Mouse (Mus musculus) MEL (cell line): Measurements from ENCODE around the gene Ndufs4. TPM values are rescaled to one million over a fixed set of nuclear protein-coding genes. Genes with fewer than 3 reads are reported as not detected.

Experiments used
- DNase-seq: peaks from one replicate; pipeline ENCODE4 v3.0.0; 2011; ENCODE audit warnings: low read depth, low spot score
- H3K27ac ChIP-seq: 2 replicates; pipeline ENCODE4 v1.5.1; 2012; ENCODE audit warnings: low read depth, mild to moderate bottlenecking, control low read depth, low read length, moderate library complexity; ENCODE audit not compliant: control insufficient read depth
- H3K27me3 ChIP-seq, 2 experiments: fragments of 150-350 bp in 1 of 2; sonication (generic) in 1 of 2; 2 replicates each; pipeline ENCODE4 v1.6.1; 2012; ENCODE audit warnings: low read length in 2 of 2, mild to moderate bottlenecking in 2 of 2, improper control_type of control experiment in 1 of 2, moderate library complexity in 1 of 2; ENCODE audit not compliant: insufficient read depth in 2 of 2, control insufficient read depth in 1 of 2
- H3K36me3 ChIP-seq, 2 experiments: 2 replicates each; pipeline ENCODE4 v1.6.1; 2012 to 2014; ENCODE audit warnings: low read length in 2 of 2, improper control_type of control experiment in 1 of 2, inconsistent platforms in 1 of 2, mild to moderate bottlenecking in 1 of 2; ENCODE audit not compliant: insufficient read depth in 2 of 2, control insufficient read depth in 1 of 2
- H3K4me1 ChIP-seq, 2 experiments: fragments of 150-350 bp in 1 of 2; sonication (generic) in 1 of 2; 2 replicates each; pipeline ENCODE4 v1.6.1; 2012; ENCODE audit warnings: low read length in 2 of 2, improper control_type of control experiment in 1 of 2, mild to moderate bottlenecking in 1 of 2; ENCODE audit not compliant: insufficient read depth in 2 of 2, control insufficient read depth in 1 of 2
- H3K4me3 ChIP-seq, 2 experiments: fragments of 150-350 bp in 1 of 2; sonication (generic) in 1 of 2; 2 replicates each; pipeline ENCODE4 v1.5.1; 2012; ENCODE audit warnings: low read depth in 2 of 2, low read length in 2 of 2, mild to moderate bottlenecking in 2 of 2, moderate library complexity in 2 of 2, control low read depth in 1 of 2, improper control_type of control experiment in 1 of 2; ENCODE audit not compliant: control insufficient read depth in 1 of 2, insufficient read depth in 1 of 2
- H3K79me2 ChIP-seq: 2 replicates; pipeline ENCODE4 v1.6.1; 2012; ENCODE audit warnings: mild to moderate bottlenecking, low read length, moderate library complexity; ENCODE audit not compliant: control insufficient read depth, poor library complexity, insufficient read depth
- H3K9ac ChIP-seq: 2 replicates; pipeline ENCODE4 v1.6.1; 2012; ENCODE audit warnings: low read depth, mild to moderate bottlenecking, control low read depth, low read length, moderate library complexity; ENCODE audit not compliant: control insufficient read depth, poor library complexity, severe bottlenecking
- H3K9me3 ChIP-seq: fragments of 150-350 bp; sonication (generic); replicated peaks from 2 replicates; pipeline ENCODE4 v1.6.1; 2012; ENCODE audit warnings: mild to moderate bottlenecking, low read length, improper control_type of control experiment, moderate library complexity; ENCODE audit not compliant: insufficient read depth
- BHLHE40 ChIP-seq: IDR thresholded peaks from 2 replicates; pipeline ENCODE4 v1.6.1; 2012; ENCODE audit warnings: low read depth, mild to moderate bottlenecking, inconsistent platforms, low read length, improper control_type of control experiment, borderline replicate concordance
- CTCF ChIP-seq, 3 experiments: IDR thresholded peaks in 2 of 3; conservative IDR thresholded peaks in 1 of 3; 2 replicates each; pipeline ENCODE4 v1.5.1; 2011 to 2012; ENCODE audit warnings: low read length in 3 of 3, low read depth in 2 of 3, mild to moderate bottlenecking in 2 of 3, improper control_type of control experiment in 1 of 3, inconsistent platforms in 1 of 3, mixed read lengths in 1 of 3, moderate library complexity in 1 of 3; ENCODE audit not compliant: control insufficient read depth in 1 of 3, insufficient read depth in 1 of 3, poor library complexity in 1 of 3, severe bottlenecking in 1 of 3
- E2F4 ChIP-seq: IDR thresholded peaks from 2 replicates; pipeline ENCODE4 v1.6.1; 2011; ENCODE audit warnings: low read depth, low read length, improper control_type of control experiment, borderline replicate concordance
- ELF1 ChIP-seq: IDR thresholded peaks from 2 replicates; pipeline ENCODE4 v1.6.1; 2014; ENCODE audit warnings: low read depth, mild to moderate bottlenecking, inconsistent platforms, low read length, improper control_type of control experiment, moderate library complexity
- EP300 ChIP-seq, 2 experiments: IDR thresholded peaks; 2 replicates each; pipeline ENCODE4 v1.6.1; 2011; ENCODE audit warnings: improper control_type of control experiment in 2 of 2, low read length in 2 of 2, low read depth in 1 of 2, mild to moderate bottlenecking in 1 of 2
- ETS1 ChIP-seq: IDR thresholded peaks from 2 replicates; pipeline ENCODE4 v1.6.1; 2012; ENCODE audit warnings: low read depth, mild to moderate bottlenecking, inconsistent platforms, low read length, improper control_type of control experiment, moderate library complexity
- MAZ ChIP-seq: IDR thresholded peaks from 2 replicates; pipeline ENCODE4 v1.6.1; 2012; ENCODE audit warnings: low read depth, mild to moderate bottlenecking, inconsistent platforms, low read length, improper control_type of control experiment
- MYB ChIP-seq: IDR thresholded peaks from 2 replicates; pipeline ENCODE4 v1.6.1; 2011; ENCODE audit warnings: mild to moderate bottlenecking, low read depth, low read length, improper control_type of control experiment
- NRF1 ChIP-seq: IDR thresholded peaks from 2 replicates; pipeline ENCODE4 v1.6.1; 2014; ENCODE audit warnings: low read depth, mild to moderate bottlenecking, inconsistent platforms, low read length, improper control_type of control experiment, moderate library complexity; ENCODE audit not compliant: poor library complexity, insufficient read depth, severe bottlenecking
- POLR2A ChIP-seq, 2 experiments: IDR thresholded peaks; 2 replicates each; pipeline ENCODE4 v1.6.1; 2011 to 2012; ENCODE audit warnings: low read length in 2 of 2, mild to moderate bottlenecking in 2 of 2, control low read depth in 1 of 2, improper control_type of control experiment in 1 of 2, low read depth in 1 of 2, moderate library complexity in 1 of 2; ENCODE audit not compliant: control insufficient read depth in 1 of 2, insufficient read depth in 1 of 2, poor library complexity in 1 of 2
- POLR2AphosphoS2 ChIP-seq: IDR thresholded peaks from 2 replicates; pipeline ENCODE4 v1.6.1; 2011; ENCODE audit warnings: low read length, improper control_type of control experiment
- SIN3A ChIP-seq: IDR thresholded peaks from 2 replicates; pipeline ENCODE4 v1.6.1; 2012; ENCODE audit warnings: low read length, improper control_type of control experiment, inconsistent platforms
- SMC3 ChIP-seq: IDR thresholded peaks from 2 replicates; pipeline ENCODE4 v1.6.1; 2011; ENCODE audit warnings: low read depth, low read length, improper control_type of control experiment
- TAL1 ChIP-seq: IDR thresholded peaks from 2 replicates; pipeline ENCODE4 v1.6.1; 2012; ENCODE audit warnings: mild to moderate bottlenecking, inconsistent platforms, low read length, moderate library complexity, mixed read lengths
- USF1 ChIP-seq: IDR thresholded peaks from 2 replicates; pipeline ENCODE4 v1.6.1; 2014; ENCODE audit warnings: low read depth, mild to moderate bottlenecking, inconsistent platforms, low read length, improper control_type of control experiment, moderate library complexity
- USF2 ChIP-seq, 2 experiments: IDR thresholded peaks; 2 replicates each; pipeline ENCODE4 v1.6.1; 2011 to 2012; ENCODE audit warnings: improper control_type of control experiment in 2 of 2, low read length in 2 of 2, borderline replicate concordance in 1 of 2, inconsistent platforms in 1 of 2, low read depth in 1 of 2, mild to moderate bottlenecking in 1 of 2; ENCODE audit not compliant: insufficient read depth in 1 of 2
- ZMIZ1 ChIP-seq: IDR thresholded peaks from 2 replicates; pipeline ENCODE4 v1.6.1; 2012; ENCODE audit warnings: low read depth, mild to moderate bottlenecking, inconsistent platforms, low read length, improper control_type of control experiment, moderate library complexity
- polyA plus RNA-seq, 2 experiments: library from polyadenylated mRNA; stranded (reverse) in 1 of 2; unstranded in 1 of 2; fragments of >175 nt in 1 of 2; fragments of >200 nt in 1 of 2; gene quantifications; 2 replicates each; pipeline versions ENCODE4 v1.2.1 to v1.2.4; 2012; ENCODE audit warnings: low replicate concordance in 2 of 2, low read depth in 1 of 2; ENCODE audit not compliant: insufficient read length in 2 of 2, insufficient read depth in 1 of 2, missing spikeins in 1 of 2
- total RNA-seq: library from RNA; depleted of rRNA; stranded (reverse); fragments of 300-350 nt; gene quantifications from 2 replicates; pipeline ENCODE4 v1.2.3, GENCODE M21; 2012

Gene Ndufs4
- total and polyA plus RNA-seq, 3 experiments = 76.8 to 176 TPM; not detected in 1

GRCm38 (mm10) chr13:114303466-114304175 is 84.4 kb downstream of the Ndufs4 start:
- Histone ChIP-seq H3K9me3 (no peaks in the 10 kb centered on the region), H3K4me1 (no peaks in the 10 kb centered on the region), H3K4me3 (no peak overlapping the region), H3K79me2 (no peaks in the 10 kb centered on the region), H3K27ac (no peak overlapping the region), H3K9ac (no peak overlapping the region), H3K36me3 (peaks cover 0 to 3% of the 10 kb centered on the region in 2 experiments; a peak in 2 of 4 replicates), H3K27me3 (no peaks in the 10 kb centered on the region)
- TF ChIP-seq ELF1 = no peak
- peak in 1 of 2 experiments; percentile 5; a peak in 1 of 4 replicates for TF ChIP-seq EP300 (IDR thresholded peaks at IDR 0.05; ENCODE audit: low read depth in 1 of 2, low read length in 2 of 2)
- DNase-seq = no peak

GRCm38 (mm10) chr13:114297761-114298160 is 90.3 kb downstream of the Ndufs4 start:
- no peaks in the 10 kb centered on the region for H3K79me2 ChIP-seq
- TF ChIP-seq E2F4 = no peak
- no peak for TF ChIP-seq TAL1
- TF ChIP-seq POLR2A (IDR thresholded peaks at IDR 0.05; ENCODE audit: control insufficient read depth in 1 of 2, insufficient read depth in 1 of 2, low read depth in 1 of 2, low read length in 2 of 2, poor library complexity in 1 of 2) = no peak
- no peak for TF ChIP-seq BHLHE40
- no peak for TF ChIP-seq ZMIZ1
- TF ChIP-seq USF2 (IDR thresholded peaks at IDR 0.05; ENCODE audit: borderline replicate concordance in 1 of 2, insufficient read depth in 1 of 2, low read depth in 1 of 2, low read length in 2 of 2) = no peak
- TF ChIP-seq MYB = no peak
- TF ChIP-seq NRF1 = no peak
- TF ChIP-seq MAZ = no peak
- no peak for TF ChIP-seq CTCF (IDR thresholded peaks at IDR 0.05 in 2 of 3, conservative IDR thresholded peaks at IDR 0.05 in 1 of 3; ENCODE audit: control insufficient read depth in 1 of 3, insufficient read depth in 1 of 3, low read depth in 2 of 3, low read length in 3 of 3, poor library complexity in 1 of 3, severe bottlenecking in 1 of 3)
- TF ChIP-seq SMC3 = no peak
- no peak for TF ChIP-seq SIN3A
- TF ChIP-seq ETS1 = no peak
- no peak for TF ChIP-seq USF1
- no peak for TF ChIP-seq POLR2AphosphoS2
- TF ChIP-seq, all 39 proteins: peak for 0
- H3K27ac ChIP-seq = no peak overlapping the region
- H3K4me3 ChIP-seq = no peak overlapping the region
- H3K36me3 ChIP-seq = no peaks in the 10 kb centered on the region; a peak in 2 of 4 replicates
- no peaks in the 10 kb centered on the region for H3K27me3 ChIP-seq
- no peaks in the 10 kb centered on the region for H3K9me3 ChIP-seq
- no peak for DNase-seq
- H3K9ac ChIP-seq = no peak overlapping the region
- H3K4me1 ChIP-seq = no peaks in the 10 kb centered on the region
